Mouse (Mus musculus) spleen, adult 2 months (tissue): ENCODE measurements around the gene Hsf4. TPM values are rescaled to one million over a fixed set of nuclear protein-coding genes. Genes with fewer than 3 reads are reported as not detected.
"Not testable (repeated sequence)": the region's sequence is repeated elsewhere in the genome, so short reads cannot be mapped to it uniquely, and the experiment has no call there.

Experiments
- DNase-seq, 2 experiments: peaks; one replicate each; pipeline versions ENCODE4 v3.0.0 to v3.0.0-alpha.2; 2012 to 2021; ENCODE audit warnings: low spot score in 2 of 2, low read depth in 1 of 2
- H3K27ac ChIP-seq: fragments of 200-500 bp; 2 replicates; pipeline ENCODE4 v1.5.1; 2012; ENCODE audit warnings: low read length, inconsistent platforms; ENCODE audit not compliant: insufficient read depth
- H3K27me3 ChIP-seq: fragments of 200-500 bp; 2 replicates; pipeline ENCODE4 v1.6.1; 2012; ENCODE audit warnings: mild to moderate bottlenecking, moderate library complexity, low read length, inconsistent platforms; ENCODE audit not compliant: control insufficient read depth, insufficient read depth
- H3K36me3 ChIP-seq: fragments of 200-500 bp; 2 replicates; pipeline ENCODE4 v1.6.1; 2012; ENCODE audit warnings: mild to moderate bottlenecking, low read length, inconsistent platforms; ENCODE audit not compliant: control insufficient read depth, insufficient read depth
- H3K4me1 ChIP-seq: fragments of 200-500 bp; 2 replicates; pipeline ENCODE4 v1.6.1; 2011; ENCODE audit warnings: inconsistent platforms; ENCODE audit not compliant: control insufficient read depth, insufficient read depth, insufficient read length
- H3K4me3 ChIP-seq: fragments of 200-500 bp; 2 replicates; pipeline ENCODE4 v1.5.1; 2011; ENCODE audit warnings: mild to moderate bottlenecking, inconsistent platforms; ENCODE audit not compliant: insufficient read depth, insufficient read length; ENCODE audit errors: extremely low read depth
- CTCF ChIP-seq: fragments of 200-500 bp; IDR thresholded peaks from 2 replicates; pipeline ENCODE4 v1.5.1; 2011; ENCODE audit warnings: mild to moderate bottlenecking, inconsistent platforms; ENCODE audit not compliant: insufficient read depth, insufficient read length, insufficient replicate concordance; ENCODE audit errors: extremely low read depth
- POLR2A ChIP-seq: fragments of 200-500 bp; IDR thresholded peaks from 2 replicates; pipeline ENCODE4 v1.6.1; 2011; ENCODE audit warnings: low read depth, low read length, inconsistent platforms
- WGBS: fragments of 180-500 bp; shearing (Covaris S2); methylation state at CpG from one replicate; pipeline ENCODE4 v1.1.7; 2018; 5-methylcytosine and 5-hydroxymethylcytosine counted together
- polyA plus RNA-seq: library from polyadenylated mRNA; depleted of rRNA; stranded (reverse); fragments of >200 nt; gene quantifications from 2 replicates; pipeline ENCODE4 v1.2.3, GENCODE M21; 2012

Gene Hsf4
- polyA plus RNA-seq, 1 experiment = 2.7 TPM

DNA sequence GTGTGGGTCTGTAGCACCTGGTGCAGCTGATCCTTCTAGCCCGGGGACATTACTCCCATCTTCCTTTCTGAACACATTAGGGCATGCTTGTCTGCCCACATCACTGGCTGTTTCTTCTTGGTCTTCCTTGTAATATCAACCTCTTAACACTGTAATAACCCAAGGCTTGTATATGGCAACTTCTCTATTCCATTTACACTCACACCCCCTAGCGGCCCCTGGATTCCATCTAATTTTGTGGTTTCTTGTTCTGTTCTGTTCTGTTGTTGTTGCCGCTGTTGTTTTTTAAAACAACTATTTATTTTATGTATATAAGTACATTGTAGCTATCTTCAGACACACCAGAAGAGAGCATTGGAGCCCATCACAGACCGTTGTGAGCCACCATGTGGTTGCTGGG is 17.3 kb downstream of the Hsf4 start:
- 91% methylated on average over 4 of the region's 4 CpGs for WGBS
- Histone ChIP-seq H3K27me3 (no peaks in the 10 kb centered on the region), H3K4me1 (peaks cover 11% of the 10 kb centered on the region), H3K4me3 (no peak overlapping the region), H3K27ac (no peak overlapping the region), H3K36me3 (no peaks in the 10 kb centered on the region)
- no peak for DNase-seq
- no peak for TF ChIP-seq POLR2A
- TF ChIP-seq CTCF = no peak

DNA sequence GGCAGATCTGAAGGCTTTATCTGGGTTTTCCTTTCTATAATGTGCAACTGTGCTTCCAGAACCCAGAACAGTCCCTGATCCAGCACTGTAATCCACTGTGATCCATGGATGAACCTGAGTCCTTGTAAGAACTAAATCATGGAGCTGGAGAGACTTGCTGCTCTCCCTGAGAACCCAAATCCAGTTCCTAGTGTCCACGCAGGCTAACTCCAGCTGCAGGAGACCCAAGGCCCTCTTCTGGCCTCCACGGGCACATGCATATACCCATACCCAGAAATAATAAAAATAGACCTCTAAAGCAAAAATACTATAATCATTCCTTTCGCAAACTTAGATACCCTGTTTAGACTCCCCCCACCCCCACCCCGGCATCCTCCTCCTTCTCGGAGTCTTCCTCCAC is 18.6 kb downstream of the Hsf4 start:
- no peaks in the 10 kb centered on the region for H3K27me3 ChIP-seq
- no peak for TF ChIP-seq POLR2A
- no peak for TF ChIP-seq CTCF
- H3K4me1 ChIP-seq = peaks cover 11% of the 10 kb centered on the region
- DNase-seq = no peak
- 90% methylated on average over 5 of the region's 5 CpGs for WGBS
- no peak overlapping the region for H3K27ac ChIP-seq
- H3K36me3 ChIP-seq = no peaks in the 10 kb centered on the region
- no peak overlapping the region for H3K4me3 ChIP-seq

GRCm38 (mm10) chr8:105288958-105289732 is 19.5 kb downstream of the Hsf4 start:
- DNase-seq = peak; percentile 92 to 95
- WGBS = under 1% methylated on average over 53 of the region's 53 CpGs
- H3K27me3 ChIP-seq = no peaks in the 10 kb centered on the region
- no peaks in the 10 kb centered on the region for H3K36me3 ChIP-seq
- H3K4me3 ChIP-seq = peak overlapping the region; percentile 85
- H3K27ac ChIP-seq = peak overlapping the region; percentile 75
- TF ChIP-seq CTCF = no peak
- peak; percentile 9 for TF ChIP-seq POLR2A
- H3K4me1 ChIP-seq = peaks cover 11% of the 10 kb centered on the region

- DNase-seq = peak in 1 of 2 experiments; percentile 45
- Histone ChIP-seq H3K4me1 (peaks cover 11% of the 10 kb centered on the region), H3K27ac (peak within 1 kb of the TSS; percentile 75), H3K4me3 (peak within 1 kb of the TSS; percentile 85), H3K36me3 (no peaks in the 10 kb centered on the region), H3K27me3 (no peaks in the 10 kb centered on the region)
- 8% methylated on average over 43 of the region's 43 CpGs for WGBS
- no peak for TF ChIP-seq POLR2A
- peak; percentile 22; the same call in 1 of the 2 replicates for TF ChIP-seq CTCF
Measured at GRCm38 (mm10) chr8:105289805-105290460, 20.3 kb downstream of the Hsf4 start, which contains the start of gene 4931428F04Rik. Gene 4931428F04Rik, minus strand, starts transcription at chr8:105289864.

DNA sequence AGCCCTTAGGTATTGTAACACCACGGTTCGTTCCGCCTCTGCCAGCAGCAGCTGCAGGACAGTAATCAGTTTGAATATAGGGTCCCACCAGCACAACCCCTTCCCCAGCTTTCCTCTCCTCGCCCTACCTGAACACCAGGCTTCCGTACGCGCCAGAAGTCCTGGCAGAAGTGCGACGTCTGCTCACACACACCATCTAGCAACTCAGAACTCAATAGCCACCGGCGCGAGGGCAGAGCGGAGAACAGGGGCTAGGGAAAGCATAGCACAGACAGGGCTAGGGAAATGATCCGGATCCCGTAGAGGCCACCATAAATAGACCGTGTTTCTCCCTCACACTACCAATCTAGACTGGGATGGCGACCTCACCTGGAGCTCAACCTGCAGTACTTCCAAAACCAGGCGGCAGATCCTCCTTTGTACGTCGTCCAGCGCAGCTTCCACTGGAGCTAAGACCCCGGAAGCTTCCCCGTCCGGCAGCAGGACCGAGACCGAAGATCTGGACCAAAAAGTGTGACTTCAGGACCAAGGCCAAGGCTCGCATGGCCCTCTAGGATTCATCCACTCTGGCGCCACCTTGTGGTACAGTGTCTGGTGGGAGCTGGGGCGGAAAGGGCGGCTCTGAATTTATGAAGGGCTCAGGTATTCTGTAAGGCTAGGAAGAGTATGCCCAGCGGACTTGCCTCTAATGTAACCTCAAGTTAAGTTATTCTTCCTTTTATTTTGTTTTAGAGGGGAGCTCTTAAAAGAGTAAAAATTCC is 21.1 kb downstream of the Hsf4 start:
- peak; percentile 93; the same call in 1 of the 2 replicates for TF ChIP-seq CTCF
- no peak for TF ChIP-seq POLR2A
- H3K4me3 ChIP-seq = no peak overlapping the region
- H3K27me3 ChIP-seq = no peaks in the 10 kb centered on the region
- no peak overlapping the region for H3K27ac ChIP-seq
- WGBS = 27% methylated on average over 31 of the region's 31 CpGs
- H3K4me1 ChIP-seq = peaks cover 11% of the 10 kb centered on the region
- H3K36me3 ChIP-seq = no peaks in the 10 kb centered on the region
- DNase-seq = peak; percentile 72 to 88

DNA sequence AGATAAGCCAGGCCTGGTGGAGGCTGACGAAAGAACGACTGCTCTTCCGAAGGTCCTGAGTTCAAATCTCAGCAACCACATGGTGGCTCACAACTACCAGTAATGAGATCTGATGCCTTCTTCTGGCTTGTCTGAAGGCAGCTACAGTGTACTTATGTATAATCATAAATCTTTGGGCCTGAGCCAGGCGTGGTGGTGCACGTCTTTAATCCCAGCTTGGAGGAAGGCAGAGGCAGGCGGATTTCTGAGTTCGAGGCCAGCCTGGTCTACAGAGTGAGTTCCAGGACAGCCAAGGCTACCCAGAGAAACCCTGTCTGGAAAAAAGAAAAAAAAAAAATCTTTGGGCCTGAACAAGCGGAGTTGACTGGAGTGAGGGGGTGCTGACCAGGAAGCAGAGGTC is 21.8 kb downstream of the Hsf4 start:
- not testable (repeated sequence) for H3K36me3 ChIP-seq, DNase-seq, H3K27me3 ChIP-seq, H3K27ac ChIP-seq, H3K4me3 ChIP-seq
- 85% methylated on average over 8 of the region's 8 CpGs for WGBS
- H3K4me1 ChIP-seq = peaks cover 11% of the 10 kb centered on the region
